Mouse (Mus musculus): ENCODE data around the gene Galntl6. TPM values are rescaled to one million over a fixed set of nuclear protein-coding genes. Genes with fewer than 3 reads are reported as not detected.

Galntl6 gene
- polyA plus RNA-seq, 1 experiment from 2014 or later: 0.08 TPM

- no peak for ATAC-seq (replicated peaks; ENCODE audit: insufficient number of reproducible peaks, insufficient read depth, low FRiP score, low read depth)
- WGBS: 76% methylated on average over 8 of the region's 8 CpGs
- no peaks in the 10 kb centered on the region for H3K4me1 ChIP-seq (replicated peaks)
- H3K4me3 ChIP-seq: no peak overlapping the region
- H3K9me3 ChIP-seq (replicated peaks): no peaks in the 10 kb centered on the region
- no peak overlapping the region for H3K27ac ChIP-seq
- no peak overlapping the region for H3K9ac ChIP-seq
- no peak overlapping the region for H3K4me2 ChIP-seq
- H3K36me3 ChIP-seq: no peaks in the 10 kb centered on the region
- no peaks in the 10 kb centered on the region for H3K27me3 ChIP-seq
Measured at GRCm38 (mm10) chr8:57731666-57732065, 1180.8 kb downstream of the Galntl6 start.

DNA sequence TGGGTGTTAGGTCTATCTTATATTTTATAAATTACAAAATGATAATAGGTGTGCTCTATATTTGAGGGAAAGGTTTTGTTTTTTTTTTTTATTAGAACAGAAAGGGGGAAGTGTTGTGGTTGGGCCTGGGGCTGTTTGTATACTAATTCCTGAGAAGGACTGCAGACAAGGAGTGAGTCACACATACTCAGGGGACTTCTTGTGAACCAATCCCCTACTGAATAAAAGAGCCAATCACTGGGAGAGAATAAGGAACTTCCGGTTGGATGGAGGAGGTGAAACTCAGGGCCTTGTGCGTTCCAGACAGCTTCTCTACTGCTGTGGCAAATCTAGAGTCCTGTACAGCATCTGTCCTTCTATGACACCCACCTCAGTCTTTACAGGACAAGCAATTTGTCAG is 1184.2 kb downstream of the Galntl6 start:
- WGBS: 48% methylated on average over 2 of the region's 2 CpGs
- no peak overlapping the region for H3K4me3 ChIP-seq

GRCm38 (mm10) chr8:57724843-57725627 is 1187.4 kb downstream of the Galntl6 start:
- H3K36me3 ChIP-seq: no peaks in the 10 kb centered on the region
- WGBS: 76% methylated on average over 13 of the region's 13 CpGs
- H3K4me1 ChIP-seq (replicated peaks): 0 out of 2 replicates have a peak, but pooled peaks cover 3% of the 10 kb centered on the region
- no peak overlapping the region for H3K4me2 ChIP-seq
- H3K27me3 ChIP-seq: no peaks in the 10 kb centered on the region
- ATAC-seq (replicated peaks; ENCODE audit: insufficient number of reproducible peaks, insufficient read depth, low FRiP score, low read depth): no peak
- H3K4me3 ChIP-seq: no peak overlapping the region
- no peaks in the 10 kb centered on the region for H3K9me3 ChIP-seq (replicated peaks)
- H3K27ac ChIP-seq: no peak overlapping the region
- no peak overlapping the region for H3K9ac ChIP-seq

More for the DNA sequence above, 1184.2 kb downstream of the Galntl6 start:
- no peaks in the 10 kb centered on the region for H3K9me3 ChIP-seq (replicated peaks)
- H3K4me1 ChIP-seq (replicated peaks): 0 out of 2 replicates have a peak, but pooled peaks cover 3% of the 10 kb centered on the region
- H3K27me3 ChIP-seq: no peaks in the 10 kb centered on the region
- H3K4me2 ChIP-seq: no peak overlapping the region
- no peaks in the 10 kb centered on the region for H3K36me3 ChIP-seq
- no peak overlapping the region for H3K27ac ChIP-seq
- H3K9ac ChIP-seq: no peak overlapping the region
- no peak for ATAC-seq (replicated peaks; ENCODE audit: insufficient number of reproducible peaks, insufficient read depth, low FRiP score, low read depth)

Other genes with a start within 250 kb of the Galntl6 start
- gene BC030500, start 885 bp downstream of the Galntl6 start, polyA plus RNA-seq (2015; fragmentation: Nextera tagmentation; extraction: Ambion mirVana): 0.36 TPM in 1 of 2 replicates, not detected in the other